Mouse (Mus musculus): ENCODE measurements around the gene Pbx4. TPM values are rescaled to one million over a fixed set of nuclear protein-coding genes. Genes with fewer than 3 reads are reported as not detected.

Gene Pbx4
- polyA plus RNA-seq, 1 experiment: 20.3 TPM

GRCm38 (mm10) chr8:69794096-69794495 is 38.2 kb upstream of the Pbx4 start:
- TF ChIP-seq CTCF (IDR thresholded peaks at IDR 0.05; ENCODE audit: borderline replicate concordance, insufficient read depth, low read depth, low read length) (no peak), POLR2A (IDR thresholded peaks at IDR 0.05; ENCODE audit: borderline replicate concordance, insufficient read depth, low read length) (no peak)
- H3K27ac ChIP-seq (ENCODE audit: insufficient read depth, low read length): no peak overlapping the region
- peaks cover 4% of the 10 kb centered on the region; the same call in 1 of the 2 replicates for H3K4me1 ChIP-seq (ENCODE audit: control insufficient read depth, insufficient read depth, low read length)
- no peaks in the 10 kb centered on the region for H3K27me3 ChIP-seq (ENCODE audit: control insufficient read depth, insufficient read depth, low read length)
- no peak overlapping the region for H3K4me3 ChIP-seq (replicated peaks; ENCODE audit: insufficient read depth, low read depth, low read length)
- WGBS: 97% methylated on average over 3 of the region's 3 CpGs
- peak in 1 of 2 experiments; percentile 7 for DNase-seq

- DNase-seq: peak in 1 of 2 experiments; percentile 2
These were observed 37.4 kb upstream of the Pbx4 start for GRCm38 (mm10) chr8:69794901-69795300.

GRCm38 (mm10) chr8:69796721-69797345 is 35.5 kb upstream of the Pbx4 start:
- no peak for TF ChIP-seq POLR2A (IDR thresholded peaks at IDR 0.05; ENCODE audit: borderline replicate concordance, insufficient read depth, low read length)
- no peak for TF ChIP-seq CTCF (IDR thresholded peaks at IDR 0.05; ENCODE audit: borderline replicate concordance, insufficient read depth, low read depth, low read length)
- Histone ChIP-seq H3K27ac (ENCODE audit: insufficient read depth, low read length) (no peak overlapping the region), H3K27me3 (ENCODE audit: control insufficient read depth, insufficient read depth, low read length) (no peaks in the 10 kb centered on the region), H3K4me1 (ENCODE audit: control insufficient read depth, insufficient read depth, low read length) (peaks cover 4% of the 10 kb centered on the region; the same call in 1 of the 2 replicates), H3K4me3 (replicated peaks; ENCODE audit: insufficient read depth, low read depth, low read length) (no peak overlapping the region)
- WGBS: 95% methylated on average over 16 of the region's 16 CpGs
- DNase-seq: peak in 1 of 2 experiments; percentile 6

More at GRCm38 (mm10) chr8:69794901-69795300, 37.4 kb upstream of the Pbx4 start:
- H3K27ac ChIP-seq (ENCODE audit: insufficient read depth, low read length): no peak overlapping the region
- TF ChIP-seq POLR2A (IDR thresholded peaks at IDR 0.05; ENCODE audit: borderline replicate concordance, insufficient read depth, low read length) (no peak), CTCF (IDR thresholded peaks at IDR 0.05; ENCODE audit: borderline replicate concordance, insufficient read depth, low read depth, low read length) (no peak)
- H3K4me3 ChIP-seq (replicated peaks; ENCODE audit: insufficient read depth, low read depth, low read length): no peak overlapping the region
- no peaks in the 10 kb centered on the region for H3K27me3 ChIP-seq (ENCODE audit: control insufficient read depth, insufficient read depth, low read length)
- peaks cover 4% of the 10 kb centered on the region; the same call in 1 of the 2 replicates for H3K4me1 ChIP-seq (ENCODE audit: control insufficient read depth, insufficient read depth, low read length)
- 85% methylated on average over 6 of the region's 6 CpGs for WGBS

- TF ChIP-seq CTCF (IDR thresholded peaks at IDR 0.05; ENCODE audit: borderline replicate concordance, insufficient read depth, low read depth, low read length): no peak
- TF ChIP-seq POLR2A (IDR thresholded peaks at IDR 0.05; ENCODE audit: borderline replicate concordance, insufficient read depth, low read length): no peak
- H3K4me3 ChIP-seq (replicated peaks; ENCODE audit: insufficient read depth, low read depth, low read length): no peak overlapping the region
- no peaks in the 10 kb centered on the region for H3K4me1 ChIP-seq (ENCODE audit: control insufficient read depth, insufficient read depth, low read length)
- 94% methylated on average over 10 of the region's 10 CpGs for WGBS
- DNase-seq: peak in 1 of 2 experiments; percentile 7
- H3K27me3 ChIP-seq (ENCODE audit: control insufficient read depth, insufficient read depth, low read length): no peaks in the 10 kb centered on the region
- no peak overlapping the region for H3K27ac ChIP-seq (ENCODE audit: insufficient read depth, low read length)
These were observed 34.6 kb upstream of the Pbx4 start for GRCm38 (mm10) chr8:69797661-69798060.

GRCm38 (mm10) chr8:69799261-69799660 is 33.0 kb upstream of the Pbx4 start:
- Histone ChIP-seq H3K27ac (ENCODE audit: insufficient read depth, low read length) (no peak overlapping the region), H3K4me1 (ENCODE audit: control insufficient read depth, insufficient read depth, low read length) (no peaks in the 10 kb centered on the region), H3K4me3 (replicated peaks; ENCODE audit: insufficient read depth, low read depth, low read length) (no peak overlapping the region), H3K27me3 (ENCODE audit: control insufficient read depth, insufficient read depth, low read length) (no peaks in the 10 kb centered on the region)
- no peak for DNase-seq
- WGBS: 69% methylated on average over 8 of the region's 8 CpGs
- TF ChIP-seq POLR2A (IDR thresholded peaks at IDR 0.05; ENCODE audit: borderline replicate concordance, insufficient read depth, low read length): no peak
- no peak for TF ChIP-seq CTCF (IDR thresholded peaks at IDR 0.05; ENCODE audit: borderline replicate concordance, insufficient read depth, low read depth, low read length)

GRCm38 (mm10) chr8:69799946-69800345 is 32.3 kb upstream of the Pbx4 start:
- 90% methylated on average over 5 of the region's 5 CpGs for WGBS
- Histone ChIP-seq H3K4me3 (replicated peaks; ENCODE audit: insufficient read depth, low read depth, low read length) (no peak overlapping the region), H3K27ac (ENCODE audit: insufficient read depth, low read length) (no peak overlapping the region), H3K27me3 (ENCODE audit: control insufficient read depth, insufficient read depth, low read length) (no peaks in the 10 kb centered on the region), H3K4me1 (ENCODE audit: control insufficient read depth, insufficient read depth, low read length) (no peaks in the 10 kb centered on the region)
- TF ChIP-seq POLR2A (IDR thresholded peaks at IDR 0.05; ENCODE audit: borderline replicate concordance, insufficient read depth, low read length): no peak
- no peak for TF ChIP-seq CTCF (IDR thresholded peaks at IDR 0.05; ENCODE audit: borderline replicate concordance, insufficient read depth, low read depth, low read length)
- DNase-seq: no peak

- Histone ChIP-seq H3K4me1 (ENCODE audit: control insufficient read depth, insufficient read depth, low read length) (no peaks in the 10 kb centered on the region), H3K27ac (ENCODE audit: insufficient read depth, low read length) (no peak overlapping the region), H3K27me3 (ENCODE audit: control insufficient read depth, insufficient read depth, low read length) (no peaks in the 10 kb centered on the region), H3K4me3 (replicated peaks; ENCODE audit: insufficient read depth, low read depth, low read length) (no peak overlapping the region)
- 95% methylated on average over 4 of the region's 4 CpGs for WGBS
- DNase-seq: peak in 1 of 2 experiments; percentile 4
- TF ChIP-seq POLR2A (IDR thresholded peaks at IDR 0.05; ENCODE audit: borderline replicate concordance, insufficient read depth, low read length) (no peak), CTCF (IDR thresholded peaks at IDR 0.05; ENCODE audit: borderline replicate concordance, insufficient read depth, low read depth, low read length) (no peak)
These were observed 30.5 kb upstream of the Pbx4 start for GRCm38 (mm10) chr8:69801796-69802195.

- TF ChIP-seq CTCF (IDR thresholded peaks at IDR 0.05; ENCODE audit: borderline replicate concordance, insufficient read depth, low read depth, low read length) (no peak), POLR2A (IDR thresholded peaks at IDR 0.05; ENCODE audit: borderline replicate concordance, insufficient read depth, low read length) (no peak)
- Histone ChIP-seq H3K27ac (ENCODE audit: insufficient read depth, low read length) (no peak overlapping the region), H3K4me1 (ENCODE audit: control insufficient read depth, insufficient read depth, low read length) (no peaks in the 10 kb centered on the region), H3K27me3 (ENCODE audit: control insufficient read depth, insufficient read depth, low read length) (no peaks in the 10 kb centered on the region), H3K4me3 (replicated peaks; ENCODE audit: insufficient read depth, low read depth, low read length) (no peak overlapping the region)
- no peak for DNase-seq
These were observed 30.1 kb upstream of the Pbx4 start for GRCm38 (mm10) chr8:69802216-69802615.

Data from cerebellum, adult 2 months (tissue).